Mouse (Mus musculus) olfactory bulb, adult 2 months (tissue): ENCODE data around the gene Cadm4.

ENCODE experiments used
- CTCF ChIP-seq: fragments of 200-500 bp; IDR thresholded peaks from 2 replicates; pipeline ENCODE4 v1.5.1; 2012; ENCODE audit warnings: low read depth, mild to moderate bottlenecking, low read length, moderate library complexity; ENCODE audit not compliant: insufficient read depth
- POLR2A ChIP-seq: fragments of 200-500 bp; IDR thresholded peaks from 2 replicates; pipeline ENCODE4 v1.6.1; 2012; ENCODE audit warnings: mild to moderate bottlenecking, low read depth, low read length, moderate library complexity; ENCODE audit not compliant: insufficient read depth

GRCm38 (mm10) chr7:24469126-24469525 lies 12.7 kb upstream of the Cadm4 start:
- no peak for TF ChIP-seq CTCF
- TF ChIP-seq POLR2A, result no peak
